Mouse (Mus musculus): ENCODE data around the gene Olfr39.
"Not testable (repeated sequence)": the region's sequence is repeated elsewhere in the genome, so short reads cannot be mapped to it uniquely, and the experiment has no call there.

GRCm38 (mm10) chr9:20295562-20295961, 13.4 kb downstream of the Olfr39 start:
- not testable (repeated sequence) for TF ChIP-seq CEBPB (IDR thresholded peaks at IDR 0.05; ENCODE audit: insufficient read depth, poor library complexity, severe bottlenecking); E2F4 (IDR thresholded peaks at IDR 0.05; ENCODE audit: insufficient read depth); TCF3 (IDR thresholded peaks at IDR 0.05; ENCODE audit: insufficient read length, low read depth)
